Mouse (Mus musculus): ENCODE data around the gene Ppfibp2. TPM values are rescaled to one million over a fixed set of nuclear protein-coding genes. Genes with fewer than 3 reads are reported as not detected.
A peak's percentile ranks its signal among the peaks of the same experiment; 100 is the strongest.

Gene Ppfibp2
- polyA plus RNA-seq (2011; ENCODE audit: insufficient read depth, insufficient read length, low read depth, missing spikeins) = 11.7 and 12.4 TPM in 2 replicates

- H3K4me3 ChIP-seq (ENCODE audit: low read depth, low read length) = peak within 1 kb of the TSS; percentile 87
- H3K4me1 ChIP-seq (ENCODE audit: control insufficient read depth, insufficient read depth, low read length) = no peaks in the 10 kb centered on the region
- H3K9me3 ChIP-seq (replicated peaks; ENCODE audit: control insufficient read depth, insufficient read depth, low read length, poor library complexity, severe bottlenecking) = no peaks in the 10 kb centered on the region
- no peaks in the 10 kb centered on the region for H3K36me3 ChIP-seq (ENCODE audit: control insufficient read depth, insufficient read depth, low read length, poor library complexity, severe bottlenecking)
- peak within 1 kb of the TSS; percentile 87 for H3K27ac ChIP-seq (ENCODE audit: insufficient read depth, low read length)
- no peaks in the 10 kb centered on the region for H3K27me3 ChIP-seq (ENCODE audit: control insufficient read depth, insufficient read depth, low read length, poor library complexity, severe bottlenecking)
- no peak; the same call in 1 of the 2 replicates for TF ChIP-seq EP300 (IDR thresholded peaks at IDR 0.05; ENCODE audit: insufficient read depth, low read depth, low read length)
- no peak for TF ChIP-seq CTCF (IDR thresholded peaks at IDR 0.05; ENCODE audit: low read depth, low read length)
- no peak for TF ChIP-seq POLR2A (IDR thresholded peaks at IDR 0.05; ENCODE audit: insufficient read depth, low read length)
- peak within 1 kb of the TSS; percentile 80 for H3K9ac ChIP-seq (ENCODE audit: low read depth, poor library complexity, severe bottlenecking)
Observed at GRCm38 (mm10) chr7:107594857-107595402, at the start of gene Ppfibp2. TSS of gene Ppfibp2 (plus strand) at chr7:107595207.

- no peak overlapping the region for H3K27ac ChIP-seq (ENCODE audit: insufficient read depth, low read length)
- H3K9ac ChIP-seq (ENCODE audit: low read depth, poor library complexity, severe bottlenecking) = no peak overlapping the region
- H3K27me3 ChIP-seq (ENCODE audit: control insufficient read depth, insufficient read depth, low read length, poor library complexity, severe bottlenecking) = no peaks in the 10 kb centered on the region
- H3K9me3 ChIP-seq (replicated peaks; ENCODE audit: control insufficient read depth, insufficient read depth, low read length, poor library complexity, severe bottlenecking) = peaks cover 12% of the 10 kb centered on the region
- H3K4me3 ChIP-seq (ENCODE audit: low read depth, low read length) = no peak overlapping the region
- TF ChIP-seq POLR2A (IDR thresholded peaks at IDR 0.05; ENCODE audit: insufficient read depth, low read length) = no peak
- no peak for TF ChIP-seq EP300 (IDR thresholded peaks at IDR 0.05; ENCODE audit: insufficient read depth, low read depth, low read length)
- TF ChIP-seq CTCF (IDR thresholded peaks at IDR 0.05; ENCODE audit: low read depth, low read length) = no peak
- peaks cover 14% of the 10 kb centered on the region for H3K36me3 ChIP-seq (ENCODE audit: control insufficient read depth, insufficient read depth, low read length, poor library complexity, severe bottlenecking)
- peaks cover 5% of the 10 kb centered on the region for H3K4me1 ChIP-seq (ENCODE audit: control insufficient read depth, insufficient read depth, low read length)
Observed at GRCm38 (mm10) chr7:107547872-107548271, 47.1 kb upstream of the Ppfibp2 start.

GRCm38 (mm10) chr7:107553461-107553860 lies 41.5 kb upstream of the Ppfibp2 start:
- peak overlapping the region; percentile 38; the same call in 1 of the 2 replicates for H3K9ac ChIP-seq (ENCODE audit: low read depth, poor library complexity, severe bottlenecking)
- peak overlapping the region; percentile 97 for H3K27ac ChIP-seq (ENCODE audit: insufficient read depth, low read length)
- no peaks in the 10 kb centered on the region for H3K27me3 ChIP-seq (ENCODE audit: control insufficient read depth, insufficient read depth, low read length, poor library complexity, severe bottlenecking)
- peaks cover 5% of the 10 kb centered on the region for H3K4me1 ChIP-seq (ENCODE audit: control insufficient read depth, insufficient read depth, low read length)
- peak; percentile 46; the same call in 1 of the 2 replicates for TF ChIP-seq EP300 (IDR thresholded peaks at IDR 0.05; ENCODE audit: insufficient read depth, low read depth, low read length)
- no peak for TF ChIP-seq CTCF (IDR thresholded peaks at IDR 0.05; ENCODE audit: low read depth, low read length)
- H3K36me3 ChIP-seq (ENCODE audit: control insufficient read depth, insufficient read depth, low read length, poor library complexity, severe bottlenecking) = no peaks in the 10 kb centered on the region
- no peak overlapping the region for H3K4me3 ChIP-seq (ENCODE audit: low read depth, low read length)
- peaks cover 16% of the 10 kb centered on the region for H3K9me3 ChIP-seq (replicated peaks; ENCODE audit: control insufficient read depth, insufficient read depth, low read length, poor library complexity, severe bottlenecking)

GRCm38 (mm10) chr7:107555906-107556305 lies 39.1 kb upstream of the Ppfibp2 start:
- no peak overlapping the region for H3K27ac ChIP-seq (ENCODE audit: insufficient read depth, low read length)
- H3K36me3 ChIP-seq (ENCODE audit: control insufficient read depth, insufficient read depth, low read length, poor library complexity, severe bottlenecking) = no peaks in the 10 kb centered on the region
- TF ChIP-seq CTCF (IDR thresholded peaks at IDR 0.05; ENCODE audit: low read depth, low read length) = no peak
- TF ChIP-seq EP300 (IDR thresholded peaks at IDR 0.05; ENCODE audit: insufficient read depth, low read depth, low read length) = no peak
- no peak for TF ChIP-seq POLR2A (IDR thresholded peaks at IDR 0.05; ENCODE audit: insufficient read depth, low read length)
- no peak overlapping the region for H3K9ac ChIP-seq (ENCODE audit: low read depth, poor library complexity, severe bottlenecking)
- H3K4me1 ChIP-seq (ENCODE audit: control insufficient read depth, insufficient read depth, low read length) = peaks cover 5% of the 10 kb centered on the region
- H3K27me3 ChIP-seq (ENCODE audit: control insufficient read depth, insufficient read depth, low read length, poor library complexity, severe bottlenecking) = no peaks in the 10 kb centered on the region
- H3K9me3 ChIP-seq (replicated peaks; ENCODE audit: control insufficient read depth, insufficient read depth, low read length, poor library complexity, severe bottlenecking) = peaks cover 9% of the 10 kb centered on the region
- H3K4me3 ChIP-seq (ENCODE audit: low read depth, low read length) = no peak overlapping the region

GRCm38 (mm10) chr7:107560675-107561074 lies 34.3 kb upstream of the Ppfibp2 start:
- Histone ChIP-seq H3K4me3 (ENCODE audit: low read depth, low read length) (no peak overlapping the region), H3K4me1 (ENCODE audit: control insufficient read depth, insufficient read depth, low read length) (no peaks in the 10 kb centered on the region), H3K27me3 (ENCODE audit: control insufficient read depth, insufficient read depth, low read length, poor library complexity, severe bottlenecking) (no peaks in the 10 kb centered on the region; the same call in 1 of the 2 replicates), H3K9me3 (replicated peaks; ENCODE audit: control insufficient read depth, insufficient read depth, low read length, poor library complexity, severe bottlenecking) (peaks cover 10% of the 10 kb centered on the region), H3K9ac (ENCODE audit: low read depth, poor library complexity, severe bottlenecking) (no peak overlapping the region), H3K27ac (ENCODE audit: insufficient read depth, low read length) (no peak overlapping the region), H3K36me3 (ENCODE audit: control insufficient read depth, insufficient read depth, low read length, poor library complexity, severe bottlenecking) (no peaks in the 10 kb centered on the region)
- TF ChIP-seq EP300 (IDR thresholded peaks at IDR 0.05; ENCODE audit: insufficient read depth, low read depth, low read length) = no peak
- TF ChIP-seq POLR2A (IDR thresholded peaks at IDR 0.05; ENCODE audit: insufficient read depth, low read length) = no peak
- no peak for TF ChIP-seq CTCF (IDR thresholded peaks at IDR 0.05; ENCODE audit: low read depth, low read length)

- no peaks in the 10 kb centered on the region for H3K4me1 ChIP-seq (ENCODE audit: control insufficient read depth, insufficient read depth, low read length)
- H3K27ac ChIP-seq (ENCODE audit: insufficient read depth, low read length) = no peak overlapping the region
- peaks cover 13% of the 10 kb centered on the region for H3K9me3 ChIP-seq (replicated peaks; ENCODE audit: control insufficient read depth, insufficient read depth, low read length, poor library complexity, severe bottlenecking)
- no peaks in the 10 kb centered on the region for H3K36me3 ChIP-seq (ENCODE audit: control insufficient read depth, insufficient read depth, low read length, poor library complexity, severe bottlenecking)
- no peaks in the 10 kb centered on the region; the same call in 1 of the 2 replicates for H3K27me3 ChIP-seq (ENCODE audit: control insufficient read depth, insufficient read depth, low read length, poor library complexity, severe bottlenecking)
- no peak overlapping the region for H3K4me3 ChIP-seq (ENCODE audit: low read depth, low read length)
- no peak overlapping the region for H3K9ac ChIP-seq (ENCODE audit: low read depth, poor library complexity, severe bottlenecking)
- no peak for TF ChIP-seq EP300 (IDR thresholded peaks at IDR 0.05; ENCODE audit: insufficient read depth, low read depth, low read length)
- no peak for TF ChIP-seq CTCF (IDR thresholded peaks at IDR 0.05; ENCODE audit: low read depth, low read length)
- no peak for TF ChIP-seq POLR2A (IDR thresholded peaks at IDR 0.05; ENCODE audit: insufficient read depth, low read length)
Observed at GRCm38 (mm10) chr7:107561584-107561983, 33.4 kb upstream of the Ppfibp2 start.
